Mouse (Mus musculus): ENCODE data around the gene Tgfbi. TPM values are rescaled to one million over a fixed set of nuclear protein-coding genes. Genes with fewer than 3 reads are reported as not detected.

Gene Tgfbi
- polyA plus RNA-seq, 2 experiments: 6.1 to 6.7 TPM

GRCm38 (mm10) chr13:56581512-56581911, 27.8 kb upstream of the Tgfbi start:
- DNase-seq (ENCODE audit: low read depth in 3 of 3, low spot score in 3 of 3) (no peak), ATAC-seq (ENCODE audit: insufficient read depth) (no peak)
- Histone ChIP-seq H3K27ac (no peak overlapping the region), H3K4me3 (ENCODE audit: insufficient read depth in 1 of 2, low read depth in 2 of 2, low read length in 2 of 2) (no peak overlapping the region), H3K27me3 (ENCODE audit: control insufficient read depth, insufficient read depth, low read length) (no peaks in the 10 kb centered on the region), H3K9me3 (ENCODE audit: control insufficient read depth, low read length) (no peaks in the 10 kb centered on the region), H3K4me1 (replicated peaks; ENCODE audit: control insufficient read depth in 2 of 2, insufficient read depth in 2 of 2, low read length in 1 of 2) (no peaks in the 10 kb centered on the region), H3K4me2 (ENCODE audit: low read depth) (no peak overlapping the region), H3K36me3 (replicated peaks; ENCODE audit: control insufficient read depth, insufficient read depth, low read depth) (no peaks in the 10 kb centered on the region), H3K9ac (replicated peaks) (no peak overlapping the region)
- TF ChIP-seq EP300 (IDR thresholded peaks at IDR 0.05; ENCODE audit: low read depth) (no peak), CTCF (IDR thresholded peaks at IDR 0.05; ENCODE audit: low read depth) (no peak)
- WGBS (ENCODE audit: insufficient replicate concordance): 36% methylated on average over 3 of the region's 3 CpGs

- no peaks in the 10 kb centered on the region for H3K4me1 ChIP-seq (replicated peaks; ENCODE audit: control insufficient read depth in 2 of 2, insufficient read depth in 2 of 2, low read length in 1 of 2)
- no peak overlapping the region for H3K9ac ChIP-seq (replicated peaks)
- 9% methylated on average over 6 of the region's 6 CpGs for WGBS (ENCODE audit: insufficient replicate concordance)
- no peak overlapping the region for H3K27ac ChIP-seq
- TF ChIP-seq CTCF (IDR thresholded peaks at IDR 0.05; ENCODE audit: low read depth) (no peak), EP300 (IDR thresholded peaks at IDR 0.05; ENCODE audit: low read depth) (no peak)
- no peaks in the 10 kb centered on the region for H3K36me3 ChIP-seq (replicated peaks; ENCODE audit: control insufficient read depth, insufficient read depth, low read depth)
- H3K4me3 ChIP-seq (ENCODE audit: insufficient read depth in 1 of 2, low read depth in 2 of 2, low read length in 2 of 2): no peak overlapping the region
- no peaks in the 10 kb centered on the region for H3K9me3 ChIP-seq (ENCODE audit: control insufficient read depth, low read length)
- H3K4me2 ChIP-seq (ENCODE audit: low read depth): no peak overlapping the region
- DNase-seq (ENCODE audit: low read depth in 3 of 3, low spot score in 3 of 3) (no peak), ATAC-seq (ENCODE audit: insufficient read depth) (no peak)
- no peaks in the 10 kb centered on the region for H3K27me3 ChIP-seq (ENCODE audit: control insufficient read depth, insufficient read depth, low read length)
These were observed 27.3 kb upstream of the Tgfbi start for GRCm38 (mm10) chr13:56581961-56582434.

GRCm38 (mm10) chr13:56582720-56583119, 26.6 kb upstream of the Tgfbi start:
- Histone ChIP-seq H3K9ac (replicated peaks) (no peak overlapping the region), H3K4me2 (ENCODE audit: low read depth) (no peak overlapping the region), H3K27ac (no peak overlapping the region), H3K4me3 (ENCODE audit: insufficient read depth in 1 of 2, low read depth in 2 of 2, low read length in 2 of 2) (no peak overlapping the region), H3K4me1 (replicated peaks; ENCODE audit: control insufficient read depth in 2 of 2, insufficient read depth in 2 of 2, low read length in 1 of 2) (no peaks in the 10 kb centered on the region), H3K27me3 (ENCODE audit: control insufficient read depth, insufficient read depth, low read length) (no peaks in the 10 kb centered on the region), H3K9me3 (ENCODE audit: control insufficient read depth, low read length) (no peaks in the 10 kb centered on the region), H3K36me3 (replicated peaks; ENCODE audit: control insufficient read depth, insufficient read depth, low read depth) (no peaks in the 10 kb centered on the region)
- ATAC-seq (ENCODE audit: insufficient read depth) (no peak), DNase-seq (ENCODE audit: low read depth in 3 of 3, low spot score in 3 of 3) (no peak)
- WGBS (ENCODE audit: insufficient replicate concordance): 41% methylated on average over 3 of the region's 3 CpGs
- TF ChIP-seq EP300 (IDR thresholded peaks at IDR 0.05; ENCODE audit: low read depth) (no peak), CTCF (IDR thresholded peaks at IDR 0.05; ENCODE audit: low read depth) (no peak)

GRCm38 (mm10) chr13:56586046-56586445, 23.3 kb upstream of the Tgfbi start:
- Histone ChIP-seq H3K9me3 (ENCODE audit: control insufficient read depth, low read length) (no peaks in the 10 kb centered on the region), H3K4me3 (ENCODE audit: insufficient read depth in 1 of 2, low read depth in 2 of 2, low read length in 2 of 2) (no peak overlapping the region), H3K4me1 (replicated peaks; ENCODE audit: control insufficient read depth in 2 of 2, insufficient read depth in 2 of 2, low read length in 1 of 2) (peaks cover 0 to 2% of the 10 kb centered on the region in 2 experiments; a peak in 2 of 4 replicates), H3K27me3 (ENCODE audit: control insufficient read depth, insufficient read depth, low read length) (no peaks in the 10 kb centered on the region), H3K4me2 (ENCODE audit: low read depth) (no peak overlapping the region), H3K36me3 (replicated peaks; ENCODE audit: control insufficient read depth, insufficient read depth, low read depth) (no peaks in the 10 kb centered on the region), H3K9ac (replicated peaks) (no peak overlapping the region), H3K27ac (no peak overlapping the region)
- ATAC-seq (ENCODE audit: insufficient read depth) (no peak), DNase-seq (ENCODE audit: low read depth in 3 of 3, low spot score in 3 of 3) (no peak)
- 42% methylated on average over 3 of the region's 3 CpGs for WGBS (ENCODE audit: insufficient replicate concordance)
- TF ChIP-seq EP300 (IDR thresholded peaks at IDR 0.05; ENCODE audit: low read depth): no peak
- TF ChIP-seq CTCF (IDR thresholded peaks at IDR 0.05; ENCODE audit: low read depth): no peak

- no peak for DNase-seq (ENCODE audit: low read depth in 3 of 3, low spot score in 3 of 3)
- ATAC-seq (ENCODE audit: insufficient read depth): no peak
- Histone ChIP-seq H3K4me2 (ENCODE audit: low read depth) (no peak overlapping the region), H3K4me3 (ENCODE audit: insufficient read depth in 1 of 2, low read depth in 2 of 2, low read length in 2 of 2) (no peak overlapping the region), H3K4me1 (replicated peaks; ENCODE audit: control insufficient read depth in 2 of 2, insufficient read depth in 2 of 2, low read length in 1 of 2) (peaks cover 0 to 9% of the 10 kb centered on the region in 2 experiments; a peak in 2 of 4 replicates), H3K36me3 (replicated peaks; ENCODE audit: control insufficient read depth, insufficient read depth, low read depth) (no peaks in the 10 kb centered on the region), H3K27ac (no peak overlapping the region), H3K9ac (replicated peaks) (no peak overlapping the region), H3K27me3 (ENCODE audit: control insufficient read depth, insufficient read depth, low read length) (no peaks in the 10 kb centered on the region), H3K9me3 (ENCODE audit: control insufficient read depth, low read length) (no peaks in the 10 kb centered on the region)
- 56% methylated on average over 14 of the region's 14 CpGs for WGBS (ENCODE audit: insufficient replicate concordance)
- TF ChIP-seq EP300 (IDR thresholded peaks at IDR 0.05; ENCODE audit: low read depth): no peak
- no peak for TF ChIP-seq CTCF (IDR thresholded peaks at IDR 0.05; ENCODE audit: low read depth)
These were observed 20.7 kb upstream of the Tgfbi start for GRCm38 (mm10) chr13:56588454-56589117.
